Mouse (Mus musculus): ENCODE data around the gene Nrp2. TPM values are rescaled to one million over a fixed set of nuclear protein-coding genes. Genes with fewer than 3 reads are reported as not detected.
A peak's percentile ranks its signal among the peaks of the same experiment; 100 is the strongest.

Nrp2 gene
- polyA plus RNA-seq, 1 experiment from 2014 or later: 29.3 TPM

- 91% methylated on average over 5 of the region's 5 CpGs for WGBS
- Histone ChIP-seq H3K9me3 (ENCODE audit: control insufficient read depth, low read length) (no peaks in the 10 kb centered on the region), H3K9ac (ENCODE audit: low read depth, low read length) (no peak overlapping the region), H3K4me1 (replicated peaks; ENCODE audit: control insufficient read depth, insufficient read depth, low read length) (peaks cover 4% of the 10 kb centered on the region), H3K4me3 (ENCODE audit: low read depth, low read length) (no peak overlapping the region), H3K27ac (ENCODE audit: low read depth, low read length) (no peak overlapping the region), H3K36me3 (ENCODE audit: control insufficient read depth, insufficient read depth, low read length) (no peaks in the 10 kb centered on the region), H3K27me3 (ENCODE audit: control insufficient read depth, insufficient read depth, low read length) (peaks cover 6% of the 10 kb centered on the region), H3K4me2 (replicated peaks; ENCODE audit: low read depth, low read length) (no peak overlapping the region)
- DNase-seq (ENCODE audit: low spot score): no peak
- no peak for ATAC-seq (ENCODE audit: low FRiP score)
These were observed 47.4 kb downstream of the Nrp2 start for GRCm38 (mm10) chr1:62750408-62751008.

DNA sequence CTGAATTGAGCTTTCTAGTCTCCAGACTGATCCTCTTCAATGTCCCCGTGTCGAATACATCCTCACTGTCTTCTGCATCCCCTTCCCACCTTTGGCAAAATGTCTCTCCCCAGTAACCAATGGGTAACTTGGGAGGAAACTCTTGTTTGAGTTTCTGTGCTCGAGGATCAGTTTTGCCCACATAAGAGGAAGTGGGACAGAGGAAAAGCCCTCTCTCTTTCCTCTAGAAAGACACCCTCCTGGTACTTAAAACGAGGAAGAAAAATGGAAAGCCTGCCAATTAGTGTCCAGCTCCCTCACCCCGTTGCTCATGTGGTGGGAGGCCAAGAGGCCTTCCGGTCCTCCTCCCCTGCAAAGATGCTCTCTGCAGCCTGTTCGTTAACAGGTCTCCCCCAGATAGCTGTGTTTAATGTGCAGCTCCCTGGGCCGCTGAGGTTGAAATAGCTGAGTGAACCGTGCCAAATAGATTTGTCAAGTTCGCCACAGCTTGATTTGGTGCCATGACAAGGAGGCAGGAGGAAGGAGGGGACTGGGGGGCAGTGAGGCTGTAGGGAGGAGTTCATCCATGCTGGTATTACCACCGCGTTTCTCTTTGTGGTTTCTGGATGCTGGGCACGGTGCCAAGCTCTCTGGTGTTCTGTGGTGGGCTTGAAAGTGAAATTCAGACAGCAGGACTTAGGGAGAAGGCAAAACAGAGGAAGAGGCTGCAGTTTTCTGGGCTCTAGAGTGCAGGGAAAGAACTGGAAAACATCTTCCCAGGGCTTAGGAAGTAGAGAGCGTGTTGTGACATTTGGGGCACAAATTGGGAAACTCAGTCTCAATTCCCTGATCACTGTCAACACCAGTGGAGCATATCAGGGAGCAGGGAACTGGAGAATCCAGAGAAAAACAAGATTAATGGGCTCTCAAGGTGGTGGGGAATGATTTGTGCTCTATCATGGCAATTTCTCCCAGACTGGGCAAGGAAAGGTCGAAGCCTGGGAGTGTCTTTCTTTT, 48.2 kb downstream of the Nrp2 start:
- Histone ChIP-seq H3K9ac (ENCODE audit: low read depth, low read length) (no peak overlapping the region), H3K27me3 (ENCODE audit: control insufficient read depth, insufficient read depth, low read length) (peaks cover 6% of the 10 kb centered on the region), H3K27ac (ENCODE audit: low read depth, low read length) (no peak overlapping the region), H3K4me1 (replicated peaks; ENCODE audit: control insufficient read depth, insufficient read depth, low read length) (peaks cover 4% of the 10 kb centered on the region), H3K36me3 (ENCODE audit: control insufficient read depth, insufficient read depth, low read length) (no peaks in the 10 kb centered on the region), H3K4me2 (replicated peaks; ENCODE audit: low read depth, low read length) (no peak overlapping the region), H3K9me3 (ENCODE audit: control insufficient read depth, low read length) (no peaks in the 10 kb centered on the region), H3K4me3 (ENCODE audit: low read depth, low read length) (no peak overlapping the region)
- 50% methylated on average over 15 of the region's 15 CpGs for WGBS
- ATAC-seq (ENCODE audit: low FRiP score) (0 out of 2 replicates have a peak, but pooled peaks have one; percentile 35), DNase-seq (ENCODE audit: low spot score) (peak; percentile 52)

DNA sequence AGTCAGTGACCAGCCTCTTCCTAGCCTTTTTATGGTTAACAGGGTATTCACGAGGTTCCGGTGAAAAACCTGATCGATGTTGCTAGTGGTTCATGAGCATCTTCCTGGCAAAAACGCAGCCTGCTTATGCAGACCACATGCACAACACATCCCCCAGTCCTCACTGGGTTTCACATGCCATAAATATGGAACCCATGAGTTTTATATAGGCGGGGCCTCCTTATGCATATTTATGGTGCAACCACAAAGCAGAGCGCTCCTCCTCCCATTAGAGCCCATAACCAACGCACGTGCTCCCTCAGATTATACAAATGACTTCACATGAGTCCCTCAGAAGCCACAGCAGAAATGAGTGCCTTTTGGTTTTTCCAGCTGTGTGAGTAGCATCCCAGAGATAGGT, 49.0 kb downstream of the Nrp2 start:
- Histone ChIP-seq H3K4me3 (ENCODE audit: low read depth, low read length) (no peak overlapping the region), H3K27ac (ENCODE audit: low read depth, low read length) (no peak overlapping the region), H3K9me3 (ENCODE audit: control insufficient read depth, low read length) (no peaks in the 10 kb centered on the region), H3K36me3 (ENCODE audit: control insufficient read depth, insufficient read depth, low read length) (no peaks in the 10 kb centered on the region), H3K27me3 (ENCODE audit: control insufficient read depth, insufficient read depth, low read length) (peaks cover 6% of the 10 kb centered on the region), H3K4me2 (replicated peaks; ENCODE audit: low read depth, low read length) (no peak overlapping the region), H3K4me1 (replicated peaks; ENCODE audit: control insufficient read depth, insufficient read depth, low read length) (peaks cover 4% of the 10 kb centered on the region), H3K9ac (ENCODE audit: low read depth, low read length) (no peak overlapping the region)
- no peak for DNase-seq (ENCODE audit: low spot score)
- ATAC-seq (ENCODE audit: low FRiP score): no peak
- 75% methylated on average over 8 of the region's 8 CpGs for WGBS

- DNase-seq (ENCODE audit: low spot score): no peak
- H3K27ac ChIP-seq (ENCODE audit: low read depth, low read length): no peak overlapping the region
- peaks cover 4% of the 10 kb centered on the region; the same call in 1 of the 2 replicates for H3K27me3 ChIP-seq (ENCODE audit: control insufficient read depth, insufficient read depth, low read length)
- no peak overlapping the region for H3K4me3 ChIP-seq (ENCODE audit: low read depth, low read length)
- H3K36me3 ChIP-seq (ENCODE audit: control insufficient read depth, insufficient read depth, low read length): no peaks in the 10 kb centered on the region
- H3K4me2 ChIP-seq (replicated peaks; ENCODE audit: low read depth, low read length): no peak overlapping the region
- WGBS: 73% methylated on average over 7 of the region's 7 CpGs
- H3K9me3 ChIP-seq (ENCODE audit: control insufficient read depth, low read length): no peaks in the 10 kb centered on the region
- H3K9ac ChIP-seq (ENCODE audit: low read depth, low read length): no peak overlapping the region
- peaks cover 4% of the 10 kb centered on the region for H3K4me1 ChIP-seq (replicated peaks; ENCODE audit: control insufficient read depth, insufficient read depth, low read length)
- no peak for ATAC-seq (ENCODE audit: low FRiP score)
These were observed 49.7 kb downstream of the Nrp2 start for GRCm38 (mm10) chr1:62752661-62753333.

GRCm38 (mm10) chr1:62754066-62754835, 51.2 kb downstream of the Nrp2 start:
- Histone ChIP-seq H3K27me3 (ENCODE audit: control insufficient read depth, insufficient read depth, low read length) (peaks cover 2% of the 10 kb centered on the region; the same call in 1 of the 2 replicates), H3K9ac (ENCODE audit: low read depth, low read length) (no peak overlapping the region), H3K4me3 (ENCODE audit: low read depth, low read length) (no peak overlapping the region), H3K27ac (ENCODE audit: low read depth, low read length) (peak overlapping the region; percentile 24; the same call in 1 of the 2 replicates), H3K9me3 (ENCODE audit: control insufficient read depth, low read length) (no peaks in the 10 kb centered on the region), H3K4me1 (replicated peaks; ENCODE audit: control insufficient read depth, insufficient read depth, low read length) (peaks cover 4% of the 10 kb centered on the region), H3K4me2 (replicated peaks; ENCODE audit: low read depth, low read length) (no peak overlapping the region), H3K36me3 (ENCODE audit: control insufficient read depth, insufficient read depth, low read length) (no peaks in the 10 kb centered on the region)
- no peak for DNase-seq (ENCODE audit: low spot score)
- 61% methylated on average over 8 of the region's 8 CpGs for WGBS
- ATAC-seq (ENCODE audit: low FRiP score): no peak

DNA sequence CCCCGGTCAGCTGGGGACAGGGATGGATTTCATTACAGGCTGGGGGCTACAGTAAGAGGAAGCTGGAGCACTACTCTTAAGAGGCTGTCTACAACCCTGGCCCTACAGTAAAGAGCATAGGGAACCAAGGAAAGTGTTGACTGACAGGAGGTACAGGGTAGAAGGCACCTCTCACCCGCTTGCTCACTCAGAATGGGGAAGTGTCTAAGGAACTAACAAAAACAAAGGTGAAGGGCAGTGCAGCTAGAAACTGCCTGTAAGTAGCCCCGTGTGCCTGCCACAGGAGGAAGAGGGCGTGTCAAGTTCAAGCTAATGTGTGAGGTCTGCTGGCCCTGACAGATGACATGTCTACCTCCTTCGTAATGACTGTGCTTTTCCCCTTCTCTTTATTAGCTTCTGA, 57.0 kb downstream of the Nrp2 start:
- H3K4me1 ChIP-seq (replicated peaks; ENCODE audit: control insufficient read depth, insufficient read depth, low read length): no peaks in the 10 kb centered on the region
- H3K9ac ChIP-seq (ENCODE audit: low read depth, low read length): no peak overlapping the region
- H3K27me3 ChIP-seq (ENCODE audit: control insufficient read depth, insufficient read depth, low read length): no peaks in the 10 kb centered on the region
- no peaks in the 10 kb centered on the region for H3K9me3 ChIP-seq (ENCODE audit: control insufficient read depth, low read length)
- ATAC-seq (ENCODE audit: low FRiP score) (no peak), DNase-seq (ENCODE audit: low spot score) (no peak)
- no peaks in the 10 kb centered on the region for H3K36me3 ChIP-seq (ENCODE audit: control insufficient read depth, insufficient read depth, low read length)
- H3K4me3 ChIP-seq (ENCODE audit: low read depth, low read length): no peak overlapping the region
- no peak overlapping the region for H3K27ac ChIP-seq (ENCODE audit: low read depth, low read length)
- 64% methylated on average over 5 of the region's 5 CpGs for WGBS
- H3K4me2 ChIP-seq (replicated peaks; ENCODE audit: low read depth, low read length): no peak overlapping the region

- Histone ChIP-seq H3K9ac (ENCODE audit: low read depth, low read length) (no peak overlapping the region), H3K4me2 (replicated peaks; ENCODE audit: low read depth, low read length) (no peak overlapping the region), H3K27ac (ENCODE audit: low read depth, low read length) (no peak overlapping the region), H3K36me3 (ENCODE audit: control insufficient read depth, insufficient read depth, low read length) (no peaks in the 10 kb centered on the region), H3K27me3 (ENCODE audit: control insufficient read depth, insufficient read depth, low read length) (no peaks in the 10 kb centered on the region), H3K4me1 (replicated peaks; ENCODE audit: control insufficient read depth, insufficient read depth, low read length) (no peaks in the 10 kb centered on the region), H3K4me3 (ENCODE audit: low read depth, low read length) (no peak overlapping the region), H3K9me3 (ENCODE audit: control insufficient read depth, low read length) (no peaks in the 10 kb centered on the region)
- 79% methylated on average over 17 of the region's 17 CpGs for WGBS
- ATAC-seq (ENCODE audit: low FRiP score) (no peak), DNase-seq (ENCODE audit: low spot score) (no peak)
These were observed 57.5 kb downstream of the Nrp2 start for GRCm38 (mm10) chr1:62760565-62760964.

GRCm38 (mm10) chr1:62763779-62764178, 60.7 kb downstream of the Nrp2 start:
- Histone ChIP-seq H3K4me3 (ENCODE audit: low read depth, low read length) (no peak overlapping the region), H3K27me3 (ENCODE audit: control insufficient read depth, insufficient read depth, low read length) (no peaks in the 10 kb centered on the region), H3K36me3 (ENCODE audit: control insufficient read depth, insufficient read depth, low read length) (no peaks in the 10 kb centered on the region), H3K4me1 (replicated peaks; ENCODE audit: control insufficient read depth, insufficient read depth, low read length) (no peaks in the 10 kb centered on the region), H3K9ac (ENCODE audit: low read depth, low read length) (no peak overlapping the region), H3K27ac (ENCODE audit: low read depth, low read length) (no peak overlapping the region), H3K9me3 (ENCODE audit: control insufficient read depth, low read length) (no peaks in the 10 kb centered on the region), H3K4me2 (replicated peaks; ENCODE audit: low read depth, low read length) (no peak overlapping the region)
- DNase-seq (ENCODE audit: low spot score) (no peak), ATAC-seq (ENCODE audit: low FRiP score) (no peak)
- WGBS: 91% methylated on average over 4 of the region's 4 CpGs
